Mouse (Mus musculus): ENCODE measurements around the gene Gm20388. TPM values are rescaled to one million over a fixed set of nuclear protein-coding genes. Genes with fewer than 3 reads are reported as not detected.
"Not testable (repeated sequence)": the region's sequence is repeated elsewhere in the genome, so short reads cannot be mapped to it uniquely, and the experiment has no call there.

Gene Gm20388
- polyA plus RNA-seq, 1 experiment from 2014 or later: not detected

DNA sequence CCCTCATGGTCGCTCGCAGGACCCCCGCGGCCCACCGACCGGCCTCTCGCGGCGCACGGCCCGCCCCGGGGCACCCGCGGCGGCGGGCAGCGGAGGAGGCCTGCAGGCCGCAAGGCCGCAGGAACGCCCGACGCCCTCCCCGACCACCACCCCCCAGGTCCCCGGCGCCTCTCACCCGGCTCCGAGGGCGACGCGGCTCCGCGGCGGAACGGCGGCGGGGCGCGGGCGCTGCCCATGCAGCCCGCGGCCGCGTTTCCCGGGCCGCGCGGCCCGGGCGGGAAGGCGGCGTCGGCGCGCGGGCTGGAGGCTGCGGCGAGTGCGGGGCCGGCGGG, 3131.1 kb downstream of the Gm20388 start:
- peaks cover 29% of the 10 kb centered on the region for H3K4me1 ChIP-seq (ENCODE audit: control insufficient read depth, insufficient read depth, low read length)
- H3K9me3 ChIP-seq (ENCODE audit: control insufficient read depth, low read length): no peaks in the 10 kb centered on the region
- WGBS: 0% methylated on average over 11 of the region's 60 CpGs
- ATAC-seq (ENCODE audit: low FRiP score, low TSS enrichment): peak; percentile 1; the same call in 1 of the 2 replicates
- H3K4me2 ChIP-seq (replicated peaks; ENCODE audit: low read depth, low read length): peak overlapping the region; percentile 71
- no peaks in the 10 kb centered on the region for H3K36me3 ChIP-seq (ENCODE audit: control insufficient read depth, insufficient read depth, low read length)
- peak overlapping the region; percentile 100 for H3K9ac ChIP-seq (ENCODE audit: low read depth, low read length)
- H3K27ac ChIP-seq (ENCODE audit: low read depth, low read length): peak overlapping the region; percentile 96
- peak overlapping the region; percentile 100 for H3K4me3 ChIP-seq (ENCODE audit: low read length)
- no peaks in the 10 kb centered on the region for H3K27me3 ChIP-seq (ENCODE audit: control insufficient read depth, insufficient read depth, low read length)

DNA sequence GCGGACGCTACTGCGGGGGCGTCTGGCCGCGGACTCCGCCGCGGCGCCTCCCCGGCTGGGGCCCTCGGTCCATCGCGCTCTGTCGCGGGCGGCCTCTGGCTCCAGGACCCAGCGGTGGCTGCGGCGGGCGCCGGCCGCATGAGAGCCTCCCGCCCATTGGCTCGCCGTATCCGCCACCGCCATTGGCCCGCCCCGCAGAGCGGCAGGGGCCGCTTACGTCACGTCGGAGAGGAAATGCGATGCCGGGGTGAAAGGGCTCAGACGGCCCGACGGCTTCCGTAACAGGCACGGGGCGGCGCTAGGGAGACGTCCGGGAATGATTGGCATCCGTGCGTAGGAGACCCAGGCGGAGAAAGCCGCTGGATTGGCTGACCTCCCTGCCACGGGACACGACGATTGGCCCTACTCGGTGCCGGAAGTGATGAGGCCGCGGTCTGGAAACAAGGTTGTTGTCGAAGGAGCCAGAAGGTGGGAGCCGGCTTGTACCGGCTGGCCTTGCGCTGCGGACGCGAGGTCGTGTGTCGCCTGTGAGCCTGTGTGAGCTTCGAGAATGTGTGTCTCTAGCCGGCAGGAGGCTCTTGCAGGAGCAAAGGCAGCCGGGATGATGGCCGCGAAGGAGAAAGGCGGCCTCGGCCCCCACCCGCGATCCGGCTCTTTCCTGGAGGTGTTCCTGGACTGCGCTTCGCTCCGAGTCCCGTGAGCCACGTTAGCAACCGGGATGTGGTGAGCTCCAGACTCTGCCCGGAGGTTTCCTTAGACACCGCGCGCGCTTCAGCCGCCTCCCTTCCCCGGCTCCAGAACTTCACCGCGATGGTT, 3131.7 kb downstream of the Gm20388 start, which contains the start of gene Ankrd11:
TSS of gene Ankrd11 (minus strand) at position 120 of the 816 bp plus-strand sequence.
- peak within 1 kb of the TSS; percentile 96 for H3K27ac ChIP-seq (ENCODE audit: low read depth, low read length)
- H3K9me3 ChIP-seq (ENCODE audit: control insufficient read depth, low read length): no peaks in the 10 kb centered on the region
- peak; percentile 97 for ATAC-seq (ENCODE audit: low FRiP score, low TSS enrichment)
- H3K36me3 ChIP-seq (ENCODE audit: control insufficient read depth, insufficient read depth, low read length): no peaks in the 10 kb centered on the region
- WGBS: under 1% methylated on average over 75 of the region's 91 CpGs
- H3K4me2 ChIP-seq (replicated peaks; ENCODE audit: low read depth, low read length): peak within 1 kb of the TSS; percentile 71
- peak within 1 kb of the TSS; percentile 100 for H3K9ac ChIP-seq (ENCODE audit: low read depth, low read length)
- H3K4me3 ChIP-seq (ENCODE audit: low read length): peak within 1 kb of the TSS; percentile 100
- H3K27me3 ChIP-seq (ENCODE audit: control insufficient read depth, insufficient read depth, low read length): no peaks in the 10 kb centered on the region
- H3K4me1 ChIP-seq (ENCODE audit: control insufficient read depth, insufficient read depth, low read length): peaks cover 27% of the 10 kb centered on the region

DNA sequence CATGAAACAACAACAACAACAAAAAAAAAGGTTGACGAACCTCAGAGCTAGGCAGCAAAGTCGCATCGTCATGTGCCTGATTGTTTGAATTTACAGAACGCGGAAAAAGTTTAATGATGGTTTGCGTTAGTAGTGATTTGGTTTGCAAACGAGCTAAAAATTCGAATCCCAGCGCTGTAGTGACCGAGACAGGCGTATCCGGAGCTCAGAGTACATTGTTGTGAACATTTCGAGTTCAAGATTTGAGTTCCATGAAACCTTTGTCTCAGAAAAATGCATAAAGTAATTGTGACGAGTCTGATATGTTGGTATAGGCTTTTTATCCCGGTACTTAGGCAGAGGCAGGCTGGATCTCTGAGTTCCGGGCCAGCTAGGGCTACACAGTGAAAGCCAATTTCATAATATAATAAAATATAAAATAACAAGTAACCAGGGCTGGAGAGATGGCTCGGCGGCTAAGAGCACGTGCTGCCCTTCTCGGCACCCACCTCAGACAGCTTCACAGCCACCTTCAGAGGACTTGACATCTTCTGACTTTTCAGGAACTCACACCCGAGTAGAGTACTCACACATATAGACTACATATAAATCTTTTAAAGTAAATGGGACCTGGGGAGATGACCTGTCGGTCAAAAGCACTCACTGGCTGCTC, 3132.5 kb downstream of the Gm20388 start:
- no peak for ATAC-seq (ENCODE audit: low FRiP score, low TSS enrichment)
- no peaks in the 10 kb centered on the region for H3K27me3 ChIP-seq (ENCODE audit: control insufficient read depth, insufficient read depth, low read length)
- peak overlapping the region; percentile 66 for H3K9ac ChIP-seq (ENCODE audit: low read depth, low read length)
- H3K4me3 ChIP-seq (ENCODE audit: low read length): peak overlapping the region; percentile 57
- peak overlapping the region; percentile 65 for H3K4me2 ChIP-seq (replicated peaks; ENCODE audit: low read depth, low read length)
- no peaks in the 10 kb centered on the region for H3K9me3 ChIP-seq (ENCODE audit: control insufficient read depth, low read length)
- peaks cover 27% of the 10 kb centered on the region for H3K4me1 ChIP-seq (ENCODE audit: control insufficient read depth, insufficient read depth, low read length)
- 16% methylated on average over 22 of the region's 22 CpGs for WGBS
- H3K36me3 ChIP-seq (ENCODE audit: control insufficient read depth, insufficient read depth, low read length): no peaks in the 10 kb centered on the region
- H3K27ac ChIP-seq (ENCODE audit: low read depth, low read length): peak overlapping the region; percentile 92

DNA sequence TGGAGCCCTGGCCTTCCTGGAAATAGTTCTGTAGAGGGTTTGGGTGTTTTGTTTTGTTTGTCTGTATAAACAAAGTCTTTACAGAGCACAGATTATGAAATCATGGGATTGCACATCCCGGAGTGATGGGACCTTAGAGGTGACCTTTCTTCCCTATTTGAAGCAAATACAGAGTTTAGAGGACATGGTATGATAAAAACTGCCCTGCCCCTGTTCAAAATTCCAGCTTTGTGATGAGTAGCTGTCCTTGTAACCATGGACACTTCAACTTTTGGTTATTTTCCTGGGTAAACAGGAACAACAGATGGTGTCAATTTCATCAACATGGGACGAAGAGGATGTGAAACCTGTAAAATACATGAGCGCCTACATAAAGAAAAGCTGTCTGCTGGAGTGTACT, 3133.3 kb downstream of the Gm20388 start:
- H3K4me1 ChIP-seq (ENCODE audit: control insufficient read depth, insufficient read depth, low read length): peaks cover 25% of the 10 kb centered on the region
- no peak overlapping the region for H3K9ac ChIP-seq (ENCODE audit: low read depth, low read length)
- H3K36me3 ChIP-seq (ENCODE audit: control insufficient read depth, insufficient read depth, low read length): no peaks in the 10 kb centered on the region
- no peak for ATAC-seq (ENCODE audit: low FRiP score, low TSS enrichment)
- H3K4me2 ChIP-seq (replicated peaks; ENCODE audit: low read depth, low read length): no peak overlapping the region
- no peaks in the 10 kb centered on the region for H3K27me3 ChIP-seq (ENCODE audit: control insufficient read depth, insufficient read depth, low read length)
- no peak overlapping the region for H3K27ac ChIP-seq (ENCODE audit: low read depth, low read length)
- H3K9me3 ChIP-seq (ENCODE audit: control insufficient read depth, low read length): no peaks in the 10 kb centered on the region
- 85% methylated on average over 3 of the region's 3 CpGs for WGBS
- H3K4me3 ChIP-seq (ENCODE audit: low read length): no peak overlapping the region

DNA sequence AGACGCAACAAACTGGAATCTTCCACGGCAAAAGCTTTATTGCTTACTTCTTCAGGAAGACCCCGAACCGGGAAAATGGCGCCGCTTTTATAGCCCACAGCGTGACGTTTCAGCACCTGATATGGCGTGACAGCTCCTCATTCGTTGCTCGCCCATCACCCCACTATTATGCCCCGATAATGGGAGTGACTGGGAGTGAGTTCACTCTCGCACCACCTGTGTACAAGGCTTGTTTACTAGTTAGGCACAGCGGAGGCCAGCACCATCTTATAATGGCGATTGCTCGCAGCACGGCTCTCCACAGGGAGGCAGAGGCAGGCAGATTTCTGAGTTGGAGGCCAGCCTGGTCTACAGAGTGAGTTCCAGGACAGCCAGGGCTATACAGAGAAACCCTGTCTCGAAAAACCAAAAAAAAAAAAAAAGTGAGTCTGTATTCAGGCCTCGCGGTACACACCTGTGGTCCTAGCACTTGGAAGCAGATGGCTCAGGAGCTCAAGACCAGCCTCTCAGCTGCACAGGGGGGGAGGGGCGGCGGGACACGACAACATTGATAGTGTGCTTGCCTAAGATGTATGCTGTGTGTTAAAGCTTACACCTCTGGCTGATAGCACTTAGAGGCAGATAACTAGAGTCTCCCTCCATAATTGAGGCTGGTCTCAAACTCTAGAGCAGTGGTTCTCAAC, 3134.2 kb downstream of the Gm20388 start:
- H3K9ac ChIP-seq (ENCODE audit: low read depth, low read length); H3K27ac ChIP-seq (ENCODE audit: low read depth, low read length); H3K36me3 ChIP-seq (ENCODE audit: control insufficient read depth, insufficient read depth, low read length); H3K4me2 ChIP-seq (replicated peaks; ENCODE audit: low read depth, low read length); H3K9me3 ChIP-seq (ENCODE audit: control insufficient read depth, low read length); H3K4me3 ChIP-seq (ENCODE audit: low read length); H3K27me3 ChIP-seq (ENCODE audit: control insufficient read depth, insufficient read depth, low read length); ATAC-seq (ENCODE audit: low FRiP score, low TSS enrichment): not testable (repeated sequence)
- WGBS: 94% methylated on average over 22 of the region's 23 CpGs
- H3K4me1 ChIP-seq (ENCODE audit: control insufficient read depth, insufficient read depth, low read length): peaks cover 19% of the 10 kb centered on the region

DNA sequence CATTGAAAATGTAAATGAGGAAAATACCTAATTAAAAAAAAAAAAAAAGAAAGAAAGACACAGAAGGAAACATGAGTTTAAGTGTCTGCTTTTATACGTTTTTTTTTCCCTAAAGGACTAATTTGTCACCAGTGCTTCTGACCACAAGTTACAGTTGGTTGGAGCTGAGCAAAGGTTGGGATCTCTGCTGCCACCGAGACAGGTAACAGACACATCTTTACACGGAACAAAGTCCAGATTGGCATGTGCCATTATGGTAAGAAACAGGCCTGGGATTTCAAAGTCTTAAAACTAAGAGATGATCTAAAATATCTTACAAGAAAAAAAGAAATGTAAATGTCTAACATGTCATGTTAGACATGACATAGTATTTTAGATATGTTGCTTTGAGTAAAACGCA, 3136.1 kb downstream of the Gm20388 start:
- Histone ChIP-seq H3K4me2 (replicated peaks; ENCODE audit: low read depth, low read length) (no peak overlapping the region), H3K27me3 (ENCODE audit: control insufficient read depth, insufficient read depth, low read length) (no peaks in the 10 kb centered on the region), H3K27ac (ENCODE audit: low read depth, low read length) (no peak overlapping the region), H3K36me3 (ENCODE audit: control insufficient read depth, insufficient read depth, low read length) (no peaks in the 10 kb centered on the region), H3K9me3 (ENCODE audit: control insufficient read depth, low read length) (no peaks in the 10 kb centered on the region), H3K4me1 (ENCODE audit: control insufficient read depth, insufficient read depth, low read length) (peaks cover 11% of the 10 kb centered on the region; the same call in 1 of the 2 replicates), H3K4me3 (ENCODE audit: low read length) (no peak overlapping the region), H3K9ac (ENCODE audit: low read depth, low read length) (no peak overlapping the region)
- ATAC-seq (ENCODE audit: low FRiP score, low TSS enrichment): no peak
- WGBS: 75% methylated on average over 4 of the region's 4 CpGs

DNA sequence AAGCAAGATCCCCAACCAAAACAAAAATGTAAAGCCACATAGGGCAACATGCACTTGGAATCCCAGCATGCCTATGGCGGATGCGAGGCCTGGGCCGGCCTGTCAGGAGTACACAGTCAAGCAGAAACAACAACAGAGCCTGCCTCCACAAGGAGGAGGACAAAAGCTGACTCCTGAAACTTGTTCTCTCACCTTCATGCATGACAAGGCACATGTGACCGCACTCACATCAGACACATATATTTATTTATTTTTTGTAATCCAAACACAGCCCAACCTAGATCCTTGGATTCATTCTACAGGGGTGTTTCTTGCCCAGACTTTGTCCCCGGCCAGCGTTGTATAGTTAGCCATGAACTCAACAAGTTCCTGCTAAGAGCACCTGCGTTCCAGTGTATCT, 3137.2 kb downstream of the Gm20388 start:
- Histone ChIP-seq H3K4me1 (ENCODE audit: control insufficient read depth, insufficient read depth, low read length) (peaks cover 11% of the 10 kb centered on the region; the same call in 1 of the 2 replicates), H3K27ac (ENCODE audit: low read depth, low read length) (no peak overlapping the region; the same call in 1 of the 2 replicates), H3K9ac (ENCODE audit: low read depth, low read length) (no peak overlapping the region), H3K4me3 (ENCODE audit: low read length) (no peak overlapping the region), H3K27me3 (ENCODE audit: control insufficient read depth, insufficient read depth, low read length) (no peaks in the 10 kb centered on the region), H3K4me2 (replicated peaks; ENCODE audit: low read depth, low read length) (no peak overlapping the region), H3K9me3 (ENCODE audit: control insufficient read depth, low read length) (no peaks in the 10 kb centered on the region), H3K36me3 (ENCODE audit: control insufficient read depth, insufficient read depth, low read length) (no peaks in the 10 kb centered on the region)
- peak; percentile 61; the same call in 1 of the 2 replicates for ATAC-seq (ENCODE audit: low FRiP score, low TSS enrichment)
- WGBS: 64% methylated on average over 7 of the region's 7 CpGs

DNA sequence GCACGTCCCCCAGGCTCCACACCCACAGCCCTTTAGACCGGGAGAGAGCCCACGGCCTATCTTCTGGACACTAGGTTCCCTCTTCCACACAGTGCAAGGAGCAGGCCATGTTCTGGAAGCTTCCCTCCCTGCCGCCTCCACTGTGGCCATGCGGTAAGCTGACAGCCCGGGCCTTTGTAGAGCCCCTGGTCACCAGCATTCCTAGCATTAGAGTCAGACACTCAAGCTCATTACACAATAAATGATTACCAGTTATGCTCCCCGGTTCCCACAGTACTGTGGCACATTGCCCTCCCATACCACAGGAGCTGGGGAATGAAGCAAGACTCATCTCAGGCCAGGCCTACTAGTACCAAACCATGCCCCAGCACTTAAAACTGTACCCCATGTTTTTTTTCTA, 3137.8 kb downstream of the Gm20388 start:
- Histone ChIP-seq H3K9ac (ENCODE audit: low read depth, low read length) (no peak overlapping the region), H3K4me3 (ENCODE audit: low read length) (no peak overlapping the region), H3K36me3 (ENCODE audit: control insufficient read depth, insufficient read depth, low read length) (no peaks in the 10 kb centered on the region), H3K27ac (ENCODE audit: low read depth, low read length) (no peak overlapping the region), H3K4me1 (ENCODE audit: control insufficient read depth, insufficient read depth, low read length) (peaks cover 8% of the 10 kb centered on the region; the same call in 1 of the 2 replicates), H3K27me3 (ENCODE audit: control insufficient read depth, insufficient read depth, low read length) (no peaks in the 10 kb centered on the region), H3K9me3 (ENCODE audit: control insufficient read depth, low read length) (no peaks in the 10 kb centered on the region), H3K4me2 (replicated peaks; ENCODE audit: low read depth, low read length) (no peak overlapping the region)
- 0 out of 2 replicates have a peak, but pooled peaks have one; percentile 18 for ATAC-seq (ENCODE audit: low FRiP score, low TSS enrichment)
- 80% methylated on average over 7 of the region's 7 CpGs for WGBS
